ENCODE assay signal across 8 mouse cellular contexts in the genomic region with DNA sequence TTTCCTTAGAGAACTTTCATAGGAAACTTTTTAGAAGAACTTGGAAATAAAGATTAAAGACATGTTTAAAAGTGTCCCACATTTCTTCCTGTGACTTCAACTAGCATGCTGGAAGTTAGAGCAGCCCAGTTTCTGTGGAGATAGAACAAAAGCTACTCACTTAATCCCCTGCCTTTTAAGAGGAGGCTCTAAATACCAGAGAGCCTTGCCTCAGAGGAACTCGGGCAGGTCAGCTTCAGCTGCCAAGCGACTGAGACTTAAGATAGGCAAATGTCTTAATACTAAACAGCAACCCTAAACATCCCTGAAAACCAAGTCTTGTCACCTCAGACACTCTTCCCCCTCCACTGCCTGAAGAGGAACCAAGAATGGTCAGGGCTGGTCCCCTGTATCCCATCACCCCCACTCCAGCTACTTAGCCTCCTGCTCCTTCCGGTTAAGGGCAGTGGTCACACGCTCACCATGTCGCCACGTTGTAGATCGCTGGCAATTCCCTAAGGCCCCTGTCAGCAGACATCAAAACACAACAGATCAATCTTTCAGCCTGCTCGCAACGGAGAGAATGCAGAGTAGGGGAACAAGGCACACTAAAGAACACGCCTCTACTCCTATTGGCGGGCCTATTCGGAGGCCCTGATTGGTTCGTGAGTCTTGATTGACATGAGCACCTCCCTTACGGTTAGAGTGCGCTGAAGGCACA. TPM values are rescaled to one million over a fixed set of nuclear protein-coding genes. Genes with fewer than 3 reads are reported as not detected.
A peak's percentile ranks its signal among the peaks of the same experiment; 100 is the strongest.
DNase-seq lines count a peak whose midpoint lies in the region; ATAC-seq and TF ChIP-seq lines count a peak whose summit lies in the region.
"Not testable (repeated sequence)": the region's sequence is repeated elsewhere in the genome, so short reads cannot be mapped to it uniquely, and the experiment has no call there.

TSS of gene 6720489N17Rik (minus strand) at position 606 of the 700 bp plus-strand sequence.

- peak within 1 kb of the TSS; percentile 48 for H3K4me2 ChIP-seq in embryonic facial prominence, embryonic 12.5 days (replicated peaks)
- peak within 1 kb of the TSS; percentile 72 for H3K4me2 ChIP-seq in intestine, postnatal 0 days (replicated peaks; ENCODE audit: low read depth)
- peak within 1 kb of the TSS; percentile 45 for H3K4me2 ChIP-seq in midbrain, embryonic 11.5 days

- TF ChIP-seq CTCF in intestine, postnatal 0 days (IDR thresholded peaks at IDR 0.05; ENCODE audit: low read depth), result not testable (repeated sequence)

- 1% methylated on average over 15 of the region's 15 CpGs for WGBS in embryonic facial prominence, embryonic 12.5 days
- WGBS in intestine, postnatal 0 days, result under 1% methylated on average over 15 of the region's 15 CpGs
- WGBS in midbrain, embryonic 11.5 days, result under 1% methylated on average over 15 of the region's 15 CpGs

- peak within 1 kb of the TSS; percentile 50 for H3K4me3 ChIP-seq in embryonic facial prominence, embryonic 12.5 days
- H3K4me3 ChIP-seq in intestine, postnatal 0 days (ENCODE audit: low read depth, low read length), result peak within 1 kb of the TSS; percentile 47
- peak within 1 kb of the TSS; percentile 39 for H3K4me3 ChIP-seq in midbrain, embryonic 11.5 days (ENCODE audit: low read depth, low read length)

- peak within 1 kb of the TSS; percentile 55 for H3K9ac ChIP-seq in embryonic facial prominence, embryonic 12.5 days
- H3K9ac ChIP-seq in intestine, postnatal 0 days (ENCODE audit: low read depth, low read length), result peak within 1 kb of the TSS; percentile 17; the same call in 1 of the 2 replicates
- peak within 1 kb of the TSS; percentile 63 for H3K9ac ChIP-seq in midbrain, embryonic 11.5 days (ENCODE audit: low read length)

- intact Hi-C loops in left cerebral cortex, postnatal 4 days (cut with DNase I), result loop anchor here (10.0 kb wide), 1 partner anchor 231 kb away; the partner anchor contains the start of gene Fbp2

- not testable (repeated sequence) for H3K27me3 ChIP-seq in embryonic facial prominence, embryonic 12.5 days; intestine, postnatal 0 days (replicated peaks; ENCODE audit: control insufficient read depth, insufficient read depth, low read length); midbrain, embryonic 11.5 days (ENCODE audit: control insufficient read depth, insufficient read depth, low read length)

- H3K4me1 ChIP-seq in embryonic facial prominence, embryonic 12.5 days; intestine, postnatal 0 days (replicated peaks; ENCODE audit: control insufficient read depth, insufficient read depth, low read length); midbrain, embryonic 11.5 days (ENCODE audit: control insufficient read depth, insufficient read depth, low read length): not testable (repeated sequence)

- H3K9me3 ChIP-seq in embryonic facial prominence, embryonic 12.5 days; intestine, postnatal 0 days (ENCODE audit: control insufficient read depth); midbrain, embryonic 11.5 days (ENCODE audit: control insufficient read depth, low read length): not testable (repeated sequence)

- peak; percentile 100 for ATAC-seq in embryonic facial prominence, embryonic 12.5 days (ENCODE audit: insufficient number of reproducible peaks, insufficient read depth, low FRiP score, low TSS enrichment)
- ATAC-seq in granulocyte monocyte progenitor cell, adult 5-6 weeks (replicated peaks; ENCODE audit: poor library complexity, severe bottlenecking), result peak; percentile 100
- ATAC-seq in intestine, postnatal 0 days, result peak; percentile 99
- peak; percentile 100 for ATAC-seq in midbrain, embryonic 11.5 days (ENCODE audit: low FRiP score)

- H3K27ac ChIP-seq in embryonic facial prominence, embryonic 12.5 days; intestine, postnatal 0 days (ENCODE audit: low read depth, low read length); midbrain, embryonic 11.5 days (ENCODE audit: low read depth, low read length): not testable (repeated sequence)

- peak; percentile 80 to 83 for DNase-seq in adrenal gland, postnatal 36 days
- peak; percentile 72 for DNase-seq in left cerebral cortex, postnatal 4 days
- peak; percentile 97 for DNase-seq in midbrain, embryonic 11.5 days (ENCODE audit: low spot score, missing footprints)
- DNase-seq in right cerebral cortex, postnatal 4 days, result peak; percentile 57
- DNase-seq in yolk sac, embryonic 10.5 days (ENCODE audit: low spot score), result peak; percentile 83

- not testable (repeated sequence) for H3K36me3 ChIP-seq in embryonic facial prominence, embryonic 12.5 days; intestine, postnatal 0 days (ENCODE audit: control insufficient read depth, insufficient read depth); midbrain, embryonic 11.5 days (ENCODE audit: control insufficient read depth, insufficient read depth, low read length)

RNA-seq across cellular contexts. Expression of gene 6720489N17Rik, which starts in this region (rescaled TPM):
- 1 to 10 TPM in 1 of 2 experiments, under 1 TPM in 1; 0.89 to 1.8 TPM for total RNA-seq in adrenal gland, postnatal 36 days (2021)
- 16.5 and 17.7 TPM in 2 replicates for polyA plus RNA-seq in embryonic facial prominence, embryonic 12.5 days (2016; fragmentation: Nextera tagmentation; extraction: Ambion mirVana)
- total RNA-seq in granulocyte monocyte progenitor cell, adult 5-6 weeks (2014; fragmentation: Nextera tagmentation), result 8.1 and 12.7 TPM in 2 replicates
- total RNA-seq in granulocyte monocyte progenitor cell, adult 5-6 weeks (2017), result 15.8 and 30.5 TPM in 2 replicates
- 1.7 and 2.8 TPM in 2 replicates for polyA plus RNA-seq in intestine, postnatal 0 days (2015; fragmentation: Nextera tagmentation; extraction: Ambion mirVana)
- 1 to 10 TPM; 4.0 to 4.4 TPM for total RNA-seq in left cerebral cortex, postnatal 4 days (2021)
- 16.4 and 17.3 TPM in 2 replicates for polyA plus RNA-seq in midbrain, embryonic 11.5 days (2014; fragmentation: Nextera tagmentation; extraction: Ambion mirVana)
